Mouse (Mus musculus): ENCODE measurements around the gene Gje1.

GRCm38 (mm10) chr10:14760618-14761017, 42.6 kb upstream of the Gje1 start:
- no peak for TF ChIP-seq POLR2A (IDR thresholded peaks at IDR 0.05; ENCODE audit: extremely low read depth, insufficient read depth, low read length)
- no peak for TF ChIP-seq CTCF (IDR thresholded peaks at IDR 0.05; ENCODE audit: low read depth, low read length)

Data from liver, adult 2 months (tissue).